Mouse (Mus musculus): ENCODE data around the gene Ppp1r1c.
A peak's percentile ranks its signal among the peaks of the same experiment; 100 is the strongest.

Ppp1r1c gene

GRCm38 (mm10) chr2:79865275-79865999 is 157.9 kb downstream of the Ppp1r1c start:
- DNase-seq (ENCODE audit: low read depth, low spot score): peak; percentile 64

Data from ES-CJ7 (cell line).